Mouse (Mus musculus) intestine, embryonic 16.5 days (tissue): ENCODE measurements around the gene 1700034J05Rik. TPM values are rescaled to one million over a fixed set of nuclear protein-coding genes. Genes with fewer than 3 reads are reported as not detected.

Experiments
- ATAC-seq: fragments of 200-750 bp; cut with Nextera tagmentation; 2 replicates; pipeline ENCODE4 v1.8.0; 2017; ENCODE audit warnings: moderate TSS enrichment, moderate library complexity
- H3K27ac ChIP-seq: fragments of 300-500 bp; sonication (generic); 2 replicates; pipeline ENCODE4 v1.5.1; 2014; ENCODE audit warnings: mild to moderate bottlenecking, low read length
- H3K27me3 ChIP-seq: fragments of 300-500 bp; sonication (generic); replicated peaks from 2 replicates; pipeline ENCODE4 v1.6.1; 2014; ENCODE audit warnings: low read length, control low read depth, mixed read lengths; ENCODE audit not compliant: control insufficient read depth, insufficient read depth
- H3K36me3 ChIP-seq: fragments of 300-500 bp; sonication (generic); 2 replicates; pipeline ENCODE4 v1.6.1; 2014; ENCODE audit warnings: low read length, control low read depth; ENCODE audit not compliant: control insufficient read depth, insufficient read depth
- H3K4me1 ChIP-seq: fragments of 300-500 bp; sonication (generic); 2 replicates; pipeline ENCODE4 v1.6.1; 2014; ENCODE audit warnings: low read length, control low read depth, mixed read lengths; ENCODE audit not compliant: control insufficient read depth, insufficient read depth
- H3K4me2 ChIP-seq: fragments of 300-500 bp; sonication (generic); 2 replicates; pipeline ENCODE4 v1.6.1; 2014; ENCODE audit warnings: low read depth, low read length, control low read depth
- H3K4me3 ChIP-seq: fragments of 300-500 bp; sonication (generic); 2 replicates; pipeline ENCODE4 v1.5.1; 2014; ENCODE audit warnings: mild to moderate bottlenecking, low read length
- H3K9ac ChIP-seq: fragments of 300-500 bp; sonication (generic); 2 replicates; pipeline ENCODE4 v1.6.1; 2014; ENCODE audit warnings: low read depth, low read length
- H3K9me3 ChIP-seq: fragments of 300-500 bp; sonication (generic); 2 replicates; pipeline ENCODE4 v1.6.1; 2016; ENCODE audit warnings: low read length, control low read depth; ENCODE audit not compliant: control insufficient read depth
- WGBS: fragments of 180-500 bp; shearing (Covaris S2); extraction: QIAGEN DNeasy Blood & Tissue Kit; methylation state at CpG from one replicate; pipeline ENCODE4 v1.1.7; 2014; 5-methylcytosine and 5-hydroxymethylcytosine counted together
- polyA plus RNA-seq: library from polyadenylated mRNA; unstranded; fragments of >200 nt; fragmentation: Nextera tagmentation; extraction: Ambion mirVana; gene quantifications from 2 replicates; pipeline ENCODE4 v1.2.1, GENCODE M21; 2015

Gene 1700034J05Rik
- polyA plus RNA-seq, 1 experiment from 2014 or later = 0.10 TPM

- Histone ChIP-seq H3K9me3 (no peaks in the 10 kb centered on the region), H3K4me2 (no peak overlapping the region), H3K36me3 (no peaks in the 10 kb centered on the region), H3K27me3 (no peaks in the 10 kb centered on the region), H3K4me1 (peaks cover 22% of the 10 kb centered on the region), H3K9ac (no peak overlapping the region), H3K27ac (no peak overlapping the region), H3K4me3 (no peak overlapping the region)
- ATAC-seq = no peak
- WGBS = 72% methylated on average over 3 of the region's 3 CpGs
Measured at GRCm38 (mm10) chr6:146904707-146905106, 49.5 kb downstream of the 1700034J05Rik start.

GRCm38 (mm10) chr6:146903632-146904031 lies 50.6 kb downstream of the 1700034J05Rik start:
- H3K36me3 ChIP-seq = no peaks in the 10 kb centered on the region
- WGBS = 80% methylated on average over 2 of the region's 2 CpGs
- H3K4me2 ChIP-seq = no peak overlapping the region
- peaks cover 22% of the 10 kb centered on the region for H3K4me1 ChIP-seq
- H3K27ac ChIP-seq = no peak overlapping the region
- H3K9me3 ChIP-seq = no peaks in the 10 kb centered on the region
- no peaks in the 10 kb centered on the region for H3K27me3 ChIP-seq
- H3K4me3 ChIP-seq = no peak overlapping the region
- no peak for ATAC-seq
- no peak overlapping the region for H3K9ac ChIP-seq

GRCm38 (mm10) chr6:146901929-146902328 lies 52.3 kb downstream of the 1700034J05Rik start:
- no peak overlapping the region for H3K9ac ChIP-seq
- H3K4me2 ChIP-seq = no peak overlapping the region
- no peak overlapping the region for H3K27ac ChIP-seq
- WGBS = 79% methylated on average over 4 of the region's 4 CpGs
- H3K36me3 ChIP-seq = no peaks in the 10 kb centered on the region
- H3K4me3 ChIP-seq = no peak overlapping the region
- peaks cover 22% of the 10 kb centered on the region for H3K4me1 ChIP-seq
- H3K9me3 ChIP-seq = no peaks in the 10 kb centered on the region
- H3K27me3 ChIP-seq = no peaks in the 10 kb centered on the region
- no peak for ATAC-seq

Other genes starting within 250 kb of the 1700034J05Rik start
- gene Stk38l, start 229.4 kb downstream of the 1700034J05Rik start, polyA plus RNA-seq = 17.1 and 17.9 TPM in 2 replicates
- gene Arntl2, start 158.4 kb downstream of the 1700034J05Rik start, polyA plus RNA-seq = 2.3 and 2.6 TPM in 2 replicates
- gene Smco2, start 104.3 kb downstream of the 1700034J05Rik start, polyA plus RNA-seq = not detected in 2 replicates
- 31.8 and 33.3 TPM in 2 replicates for gene Ppfibp1, start 65.9 kb downstream of the 1700034J05Rik start, polyA plus RNA-seq
- gene Rep15, start 78.2 kb upstream of the 1700034J05Rik start, polyA plus RNA-seq = 9.7 and 11.0 TPM in 2 replicates
- 164 and 182 TPM in 2 replicates for gene Mrps35, start 88.3 kb upstream of the 1700034J05Rik start, polyA plus RNA-seq
- 1.5 and 2.3 TPM in 2 replicates for gene Mansc4, start 132.6 kb upstream of the 1700034J05Rik start, polyA plus RNA-seq
- gene Klhl42, start 137.0 kb upstream of the 1700034J05Rik start, polyA plus RNA-seq = 4.6 and 5.2 TPM in 2 replicates